Mouse (Mus musculus) embryonic facial prominence, embryonic 10.5 days (tissue): ENCODE data around the gene Bend5. TPM values are rescaled to one million over a fixed set of nuclear protein-coding genes. Genes with fewer than 3 reads are reported as not detected.

Source experiments
- DNase-seq: peaks from one replicate; pipeline ENCODE4 v3.0.0-alpha.2; 2017; ENCODE audit warnings: low spot score
- H3K27ac ChIP-seq: fragments of 300-500 bp; sonication (generic); replicated peaks from 2 replicates; pipeline ENCODE4 v1.5.1; 2016; ENCODE audit warnings: mild to moderate bottlenecking
- H3K27me3 ChIP-seq: fragments of 300-500 bp; sonication (generic); replicated peaks from 2 replicates; pipeline ENCODE4 v1.6.1; 2016; ENCODE audit warnings: low read depth, mild to moderate bottlenecking; ENCODE audit not compliant: poor library complexity, severe bottlenecking
- H3K36me3 ChIP-seq: fragments of 300-500 bp; sonication (generic); replicated peaks from 2 replicates; pipeline ENCODE4 v1.6.1; 2016; ENCODE audit warnings: mild to moderate bottlenecking, moderate library complexity
- H3K4me1 ChIP-seq: fragments of 300-500 bp; sonication (generic); 2 replicates; pipeline ENCODE4 v1.6.1; 2016
- H3K4me3 ChIP-seq: fragments of 300-500 bp; sonication (generic); 2 replicates; pipeline ENCODE4 v1.5.1; 2016; ENCODE audit warnings: mild to moderate bottlenecking, moderate library complexity
- H3K9me3 ChIP-seq: fragments of 300-500 bp; sonication (generic); 2 replicates; pipeline ENCODE4 v1.6.1; 2016; ENCODE audit warnings: mild to moderate bottlenecking
- WGBS: fragments of 180-500 bp; shearing (Covaris S2); methylation state at CpG from one replicate; pipeline ENCODE4 v1.1.7; 2016; 5-methylcytosine and 5-hydroxymethylcytosine counted together
- polyA plus RNA-seq: library from polyadenylated mRNA; unstranded; fragments of >200 nt; fragmentation: Nextera tagmentation; extraction: Ambion mirVana; gene quantifications from 2 replicates; pipeline ENCODE4 v1.2.1, GENCODE M21; 2016

Gene Bend5
- polyA plus RNA-seq, 1 experiment from 2014 or later: 35.8 TPM

- 92% methylated on average over 5 of the region's 5 CpGs for WGBS
- Histone ChIP-seq H3K4me1 (peaks cover 23% of the 10 kb centered on the region), H3K4me3 (no peak overlapping the region), H3K36me3 (peaks cover 40% of the 10 kb centered on the region), H3K9me3 (no peaks in the 10 kb centered on the region), H3K27me3 (no peaks in the 10 kb centered on the region), H3K27ac (no peak overlapping the region)
- DNase-seq: no peak
Measured at GRCm38 (mm10) chr4:111417716-111418115, 2.9 kb downstream of the Bend5 start.

- WGBS: 92% methylated on average over 1 of the region's 1 CpGs
- Histone ChIP-seq H3K9me3 (no peaks in the 10 kb centered on the region), H3K4me1 (peaks cover 18% of the 10 kb centered on the region), H3K36me3 (peaks cover 44% of the 10 kb centered on the region), H3K27me3 (no peaks in the 10 kb centered on the region), H3K27ac (no peak overlapping the region), H3K4me3 (no peak overlapping the region)
- no peak for DNase-seq
Measured at GRCm38 (mm10) chr4:111419476-111419875, 4.7 kb downstream of the Bend5 start.

GRCm38 (mm10) chr4:111420031-111420430, 5.2 kb downstream of the Bend5 start:
- H3K4me3 ChIP-seq: no peak overlapping the region
- DNase-seq: no peak
- 90% methylated on average over 3 of the region's 3 CpGs for WGBS
- no peak overlapping the region for H3K27ac ChIP-seq
- peaks cover 18% of the 10 kb centered on the region for H3K4me1 ChIP-seq
- H3K9me3 ChIP-seq: no peaks in the 10 kb centered on the region
- H3K36me3 ChIP-seq: peaks cover 49% of the 10 kb centered on the region
- no peaks in the 10 kb centered on the region for H3K27me3 ChIP-seq

- Histone ChIP-seq H3K4me1 (peaks cover 13% of the 10 kb centered on the region), H3K4me3 (no peak overlapping the region), H3K9me3 (no peaks in the 10 kb centered on the region), H3K27ac (no peak overlapping the region), H3K27me3 (no peaks in the 10 kb centered on the region), H3K36me3 (peaks cover 53% of the 10 kb centered on the region)
- 85% methylated on average over 4 of the region's 4 CpGs for WGBS
- DNase-seq: no peak
Measured at GRCm38 (mm10) chr4:111420955-111421354, 6.1 kb downstream of the Bend5 start.

GRCm38 (mm10) chr4:111421785-111422184, 7.0 kb downstream of the Bend5 start:
- Histone ChIP-seq H3K36me3 (peaks cover 53% of the 10 kb centered on the region), H3K9me3 (no peaks in the 10 kb centered on the region), H3K4me1 (peaks cover 4% of the 10 kb centered on the region), H3K4me3 (no peak overlapping the region), H3K27me3 (no peaks in the 10 kb centered on the region), H3K27ac (no peak overlapping the region)
- DNase-seq: no peak
- WGBS: 90% methylated on average over 6 of the region's 6 CpGs

- Histone ChIP-seq H3K27ac (no peak overlapping the region), H3K4me1 (peaks cover 10% of the 10 kb centered on the region; the same call in 1 of the 2 replicates), H3K4me3 (no peak overlapping the region), H3K9me3 (no peaks in the 10 kb centered on the region), H3K36me3 (peaks cover 39% of the 10 kb centered on the region), H3K27me3 (no peaks in the 10 kb centered on the region)
- DNase-seq: no peak
- 90% methylated on average over 1 of the region's 1 CpGs for WGBS
Measured at GRCm38 (mm10) chr4:111424371-111424950, 9.7 kb downstream of the Bend5 start.

- DNase-seq: no peak
- no peaks in the 10 kb centered on the region for H3K9me3 ChIP-seq
- H3K4me1 ChIP-seq: peaks cover 10% of the 10 kb centered on the region; the same call in 1 of the 2 replicates
- no peaks in the 10 kb centered on the region for H3K27me3 ChIP-seq
- WGBS: 84% methylated on average over 6 of the region's 6 CpGs
- no peak overlapping the region for H3K4me3 ChIP-seq
- H3K27ac ChIP-seq: no peak overlapping the region
- H3K36me3 ChIP-seq: peaks cover 33% of the 10 kb centered on the region
Measured at GRCm38 (mm10) chr4:111425170-111425569, 10.4 kb downstream of the Bend5 start.

- Histone ChIP-seq H3K9me3 (no peaks in the 10 kb centered on the region), H3K36me3 (peaks cover 59% of the 10 kb centered on the region), H3K4me1 (peaks cover 10% of the 10 kb centered on the region; the same call in 1 of the 2 replicates), H3K27ac (no peak overlapping the region), H3K27me3 (no peaks in the 10 kb centered on the region), H3K4me3 (no peak overlapping the region)
- no peak for DNase-seq
- WGBS: 97% methylated on average over 2 of the region's 2 CpGs
Measured at GRCm38 (mm10) chr4:111431186-111431585, 16.4 kb downstream of the Bend5 start.

- no peaks in the 10 kb centered on the region for H3K27me3 ChIP-seq
- H3K27ac ChIP-seq: no peak overlapping the region
- no peak for DNase-seq
- no peaks in the 10 kb centered on the region for H3K9me3 ChIP-seq
- no peak overlapping the region for H3K4me3 ChIP-seq
- 71% methylated on average over 5 of the region's 5 CpGs for whole genome bisulfite sequencing
- peaks cover 67% of the 10 kb centered on the region for H3K36me3 ChIP-seq
- peaks cover 10% of the 10 kb centered on the region; the same call in 1 of the 2 replicates for H3K4me1 ChIP-seq
Measured at GRCm38 (mm10) chr4:111432013-111432412, 17.2 kb downstream of the Bend5 start.

- Histone ChIP-seq H3K9me3 (no peaks in the 10 kb centered on the region), H3K27ac (no peak overlapping the region), H3K4me1 (peaks cover 10% of the 10 kb centered on the region; the same call in 1 of the 2 replicates), H3K27me3 (no peaks in the 10 kb centered on the region), H3K4me3 (no peak overlapping the region), H3K36me3 (peaks cover 71% of the 10 kb centered on the region)
- WGBS: 90% methylated on average over 5 of the region's 5 CpGs
- no peak for DNase-seq
Measured at GRCm38 (mm10) chr4:111432417-111432816, 17.6 kb downstream of the Bend5 start.

- Histone ChIP-seq H3K4me1 (peaks cover 14% of the 10 kb centered on the region; the same call in 1 of the 2 replicates), H3K27ac (no peak overlapping the region), H3K4me3 (no peak overlapping the region), H3K9me3 (no peaks in the 10 kb centered on the region; the same call in 1 of the 2 replicates), H3K36me3 (peaks cover 69% of the 10 kb centered on the region), H3K27me3 (peaks cover 3% of the 10 kb centered on the region; the same call in 1 of the 2 replicates)
- 77% methylated on average over 1 of the region's 1 CpGs for WGBS
- no peak for DNase-seq
Measured at GRCm38 (mm10) chr4:111441709-111442108, 26.9 kb downstream of the Bend5 start.

GRCm38 (mm10) chr4:111442435-111443238, 27.8 kb downstream of the Bend5 start:
- no peak for DNase-seq
- Histone ChIP-seq H3K9me3 (no peaks in the 10 kb centered on the region; the same call in 1 of the 2 replicates), H3K4me1 (peaks cover 14% of the 10 kb centered on the region; the same call in 1 of the 2 replicates), H3K27me3 (peaks cover 3% of the 10 kb centered on the region; the same call in 1 of the 2 replicates), H3K36me3 (peaks cover 67% of the 10 kb centered on the region), H3K4me3 (no peak overlapping the region), H3K27ac (no peak overlapping the region)
- WGBS: 82% methylated on average over 1 of the region's 1 CpGs
